10 mouse cellular contexts compared by ENCODE assay signal in genomic region chr4:102495474-102495873, GRCm38 (mm10).
DNase-seq lines count a peak whose midpoint lies in the region; ATAC-seq and TF ChIP-seq lines count a peak whose summit lies in the region.
"Had no signal": no experiment of that assay in that cellular context is flagged by ENCODE, and none has a peak within 500 bp of the region (broad histone marks: within the 10 kb centered on the region; RNA-seq: fewer than 3 reads in every experiment).

No protein-coding gene starts in this region.

- H3K9me3 ChIP-seq in heart, embryonic 11.5 days (replicated peaks; ENCODE audit: control insufficient read depth, low read length) = no peaks in the 10 kb centered on the region
- no peaks in the 10 kb centered on the region for H3K9me3 ChIP-seq in lung, embryonic 14.5 days (ENCODE audit: low read depth, low read length)

- H3K9ac ChIP-seq in heart, embryonic 11.5 days (ENCODE audit: low read depth, low read length) = no peak overlapping the region
- no peak overlapping the region for H3K9ac ChIP-seq in lung, embryonic 14.5 days
- H3K9ac ChIP-seq: liver, postnatal 0 days had no signal

- H3K4me3 ChIP-seq in heart, embryonic 11.5 days (ENCODE audit: low read depth, low read length) = no peak overlapping the region
- H3K4me3 ChIP-seq in lung, embryonic 14.5 days (ENCODE audit: low read depth, low read length) = no peak overlapping the region

- DNase-seq in heart, adult 18-20 months = peak; percentile 75 to 82
- peak; percentile 51 for DNase-seq in lung, embryonic 14.5 days
- DNase-seq in lung, adult 18-20 months = no peak
- DNase-seq in gastrocnemius, postnatal 14 days = peak; percentile 35
- DNase-seq in lung, postnatal 25 days (ENCODE audit: low spot score) = peak; percentile 41
- no peak for DNase-seq in Muller cell, postnatal 12 days (ENCODE audit: inconsistent ontology term)
- DNase-seq in layer of hippocampus, postnatal 36 days = no peak
- DNase-seq: liver, postnatal 0 days; midbrain, embryonic 14.5 days had no signal

- no peaks in the 10 kb centered on the region for H3K27me3 ChIP-seq in heart, embryonic 11.5 days (ENCODE audit: control insufficient read depth, insufficient read depth, low read length)
- H3K27me3 ChIP-seq in lung, embryonic 14.5 days (ENCODE audit: insufficient read depth, low read length) = no peaks in the 10 kb centered on the region

- H3K4me2 ChIP-seq in heart, embryonic 11.5 days = no peak overlapping the region
- H3K4me2 ChIP-seq in lung, embryonic 14.5 days = no peak overlapping the region

- no peak overlapping the region for H3K27ac ChIP-seq in heart, embryonic 11.5 days (ENCODE audit: low read depth, low read length)
- no peak overlapping the region for H3K27ac ChIP-seq in lung, embryonic 14.5 days (ENCODE audit: low read depth)

- ATAC-seq in heart, embryonic 11.5 days (replicated peaks; ENCODE audit: insufficient number of reproducible peaks, low FRiP score, low TSS enrichment) = no peak
- ATAC-seq in lung, embryonic 14.5 days (ENCODE audit: insufficient read depth) = no peak
- ATAC-seq: liver, postnatal 0 days had no signal

- intact Hi-C loops in gastrocnemius, postnatal 14 days (cut with DNase I; ENCODE audit: low total_unique reads) = loop anchor here (5.0 kb wide), 1 partner anchor 87 kb away; no protein-coding TSS in a partner anchor

- H3K36me3 ChIP-seq in heart, embryonic 11.5 days (ENCODE audit: control insufficient read depth, insufficient read depth, low read length) = 0 out of 2 replicates have a peak, but pooled peaks cover 3% of the 10 kb centered on the region
- no peaks in the 10 kb centered on the region for H3K36me3 ChIP-seq in lung, embryonic 14.5 days (ENCODE audit: insufficient read depth)

- no peaks in the 10 kb centered on the region for H3K4me1 ChIP-seq in heart, embryonic 11.5 days (ENCODE audit: control insufficient read depth, insufficient read depth, low read length)
- H3K4me1 ChIP-seq in lung, embryonic 14.5 days (ENCODE audit: insufficient read depth) = no peaks in the 10 kb centered on the region

- 66% methylated on average over 5 of the region's 5 CpGs for WGBS in heart, embryonic 11.5 days (ENCODE audit: insufficient replicate concordance)
- 36% methylated on average over 5 of the region's 5 CpGs for WGBS in lung, embryonic 14.5 days

- no peak for TF ChIP-seq CTCF in lung, embryonic 14.5 days (IDR thresholded peaks at IDR 0.05; ENCODE audit: low read depth)

Comparison
In these comparisons a context has a peak if more than half of its experiments do, and no peak if none do; other contexts are left out.
1. DNase-seq: peak in heart, adult 18-20 months (2 of 2), lung, embryonic 14.5 days (single experiment), gastrocnemius, postnatal 14 days (single experiment) and lung, postnatal 25 days (single experiment); none in lung, adult 18-20 months (0 of 2), Muller cell, postnatal 12 days (single experiment) and layer of hippocampus, postnatal 36 days (0 of 2).